Mouse (Mus musculus) neural tube, embryonic 14.5 days (tissue): ENCODE results near the gene Rhot2. TPM values are rescaled to one million over a fixed set of nuclear protein-coding genes. Genes with fewer than 3 reads are reported as not detected.
A peak's percentile ranks its signal among the peaks of the same experiment; 100 is the strongest.

Source experiments
- ATAC-seq: fragments of 200-750 bp; cut with Nextera tagmentation; 2 replicates; pipeline ENCODE4 v1.8.0; 2017; ENCODE audit warnings: low read depth, mild to moderate bottlenecking, moderate TSS enrichment, moderate library complexity
- H3K27ac ChIP-seq: fragments of 300-500 bp; sonication (generic); 2 replicates; pipeline ENCODE4 v1.5.1; 2014; ENCODE audit warnings: low read depth, mild to moderate bottlenecking, control low read depth, low read length, moderate library complexity, mixed read lengths
- H3K27me3 ChIP-seq: fragments of 300-500 bp; sonication (generic); 2 replicates; pipeline ENCODE4 v1.6.1; 2014; ENCODE audit warnings: low read length; ENCODE audit not compliant: control insufficient read depth, insufficient read depth
- H3K36me3 ChIP-seq: fragments of 300-500 bp; sonication (generic); 2 replicates; pipeline ENCODE4 v1.6.1; 2014; ENCODE audit warnings: low read length, mixed read lengths; ENCODE audit not compliant: control insufficient read depth, insufficient read depth
- H3K4me1 ChIP-seq: fragments of 300-500 bp; sonication (generic); 2 replicates; pipeline ENCODE4 v1.6.1; 2014; ENCODE audit warnings: low read length; ENCODE audit not compliant: control insufficient read depth, insufficient read depth
- H3K4me2 ChIP-seq: fragments of 300-500 bp; sonication (generic); 2 replicates; pipeline ENCODE4 v1.6.1; 2014; ENCODE audit warnings: mild to moderate bottlenecking, low read depth, low read length, control low read depth
- H3K4me3 ChIP-seq: fragments of 300-500 bp; sonication (generic); 2 replicates; pipeline ENCODE4 v1.5.1; 2014; ENCODE audit warnings: low read depth, low read length, control low read depth, mixed read lengths
- H3K9ac ChIP-seq: fragments of 300-500 bp; sonication (generic); replicated peaks from 2 replicates; pipeline ENCODE4 v1.6.1; 2014; ENCODE audit warnings: low read depth, mild to moderate bottlenecking, control low read depth, low read length, mixed read lengths
- H3K9me3 ChIP-seq: fragments of 300-500 bp; sonication (generic); 2 replicates; pipeline ENCODE4 v1.6.1; 2016; ENCODE audit warnings: low read length; ENCODE audit not compliant: control insufficient read depth
- WGBS: fragments of 180-500 bp; shearing (Covaris S2); extraction: QIAGEN DNeasy Blood & Tissue Kit; methylation state at CpG from one replicate; pipeline ENCODE4 v1.1.7; 2014; 5-methylcytosine and 5-hydroxymethylcytosine counted together
- polyA plus RNA-seq: library from polyadenylated mRNA; unstranded; fragments of >200 nt; fragmentation: Nextera tagmentation; extraction: Ambion mirVana; gene quantifications from 2 replicates; pipeline ENCODE4 v1.2.1, GENCODE M21; 2014

Gene Rhot2
- polyA plus RNA-seq, 1 experiment from 2014 or later: 10.4 TPM

- ATAC-seq: no peak
- H3K4me1 ChIP-seq: peaks cover 38% of the 10 kb centered on the region
- H3K9ac ChIP-seq: no peak overlapping the region
- no peaks in the 10 kb centered on the region for H3K27me3 ChIP-seq
- 85% methylated on average over 14 of the region's 14 CpGs for WGBS
- H3K36me3 ChIP-seq: peaks cover 28% of the 10 kb centered on the region
- H3K4me3 ChIP-seq: no peak overlapping the region
- H3K4me2 ChIP-seq: no peak overlapping the region
- no peaks in the 10 kb centered on the region for H3K9me3 ChIP-seq
- no peak overlapping the region for H3K27ac ChIP-seq
Measured at GRCm38 (mm10) chr17:25839455-25840235, 5.0 kb downstream of the Rhot2 start.

GRCm38 (mm10) chr17:25838904-25839303 lies 5.7 kb downstream of the Rhot2 start:
- no peak overlapping the region for H3K4me2 ChIP-seq
- 91% methylated on average over 4 of the region's 4 CpGs for WGBS
- no peaks in the 10 kb centered on the region for H3K9me3 ChIP-seq
- H3K36me3 ChIP-seq: peaks cover 28% of the 10 kb centered on the region
- ATAC-seq: no peak
- no peak overlapping the region for H3K4me3 ChIP-seq
- peaks cover 44% of the 10 kb centered on the region for H3K4me1 ChIP-seq
- no peak overlapping the region for H3K27ac ChIP-seq
- no peak overlapping the region for H3K9ac ChIP-seq
- H3K27me3 ChIP-seq: no peaks in the 10 kb centered on the region

- Histone ChIP-seq H3K36me3 (peaks cover 28% of the 10 kb centered on the region), H3K4me3 (0 out of 2 replicates have a peak overlapping the region, but pooled peaks have one; percentile 38)
Measured at GRCm38 (mm10) chr17:25837533-25837932, 7.1 kb downstream of the Rhot2 start.

GRCm38 (mm10) chr17:25837076-25837410 lies 7.6 kb downstream of the Rhot2 start, which contains the start of gene Rhbdl1:
TSS of gene Rhbdl1 (minus strand) at chr17:25837295.
- peak within 1 kb of the TSS; percentile 83 for H3K27ac ChIP-seq
- H3K9me3 ChIP-seq: no peaks in the 10 kb centered on the region
- peak within 1 kb of the TSS; percentile 72 for H3K4me2 ChIP-seq
- peak within 1 kb of the TSS; percentile 73 for H3K9ac ChIP-seq
- peak within 1 kb of the TSS; percentile 38 for H3K4me3 ChIP-seq
- peaks cover 42% of the 10 kb centered on the region for H3K4me1 ChIP-seq
- ATAC-seq: peak; percentile 19; the same call in 1 of the 2 replicates
- peaks cover 26% of the 10 kb centered on the region for H3K36me3 ChIP-seq
- 2% methylated on average over 26 of the region's 29 CpGs for WGBS
- no peaks in the 10 kb centered on the region for H3K27me3 ChIP-seq

More at GRCm38 (mm10) chr17:25837533-25837932, 7.1 kb downstream of the Rhot2 start:
- peak overlapping the region; percentile 72 for H3K4me2 ChIP-seq
- H3K9ac ChIP-seq: no peak overlapping the region
- H3K4me1 ChIP-seq: peaks cover 42% of the 10 kb centered on the region
- H3K27me3 ChIP-seq: no peaks in the 10 kb centered on the region
- no peak for ATAC-seq
- no peaks in the 10 kb centered on the region for H3K9me3 ChIP-seq
- WGBS: 18% methylated on average over 3 of the region's 3 CpGs
- H3K27ac ChIP-seq: peak overlapping the region; percentile 83

- 20% methylated on average over 23 of the region's 23 CpGs for WGBS
- H3K9me3 ChIP-seq: no peaks in the 10 kb centered on the region
- H3K27me3 ChIP-seq: no peaks in the 10 kb centered on the region
- ATAC-seq: no peak
- H3K9ac ChIP-seq: peak overlapping the region; percentile 73
- H3K4me3 ChIP-seq: peak overlapping the region; percentile 38
- H3K36me3 ChIP-seq: peaks cover 22% of the 10 kb centered on the region
- H3K4me2 ChIP-seq: peak overlapping the region; percentile 72
- H3K4me1 ChIP-seq: peaks cover 48% of the 10 kb centered on the region
- H3K27ac ChIP-seq: peak overlapping the region; percentile 83
Measured at GRCm38 (mm10) chr17:25836397-25837075, 8.1 kb downstream of the Rhot2 start.

- WGBS: 94% methylated on average over 16 of the region's 16 CpGs
- Histone ChIP-seq H3K27ac (no peak overlapping the region), H3K4me1 (peaks cover 55% of the 10 kb centered on the region), H3K9ac (peak overlapping the region; percentile 73; the same call in 1 of the 2 replicates), H3K4me2 (peak overlapping the region; percentile 72), H3K36me3 (peaks cover 22% of the 10 kb centered on the region), H3K9me3 (no peaks in the 10 kb centered on the region), H3K27me3 (no peaks in the 10 kb centered on the region), H3K4me3 (0 out of 2 replicates have a peak overlapping the region, but pooled peaks have one; percentile 9)
- ATAC-seq: no peak
Measured at GRCm38 (mm10) chr17:25835816-25836215, 8.8 kb downstream of the Rhot2 start.

- WGBS: 95% methylated on average over 7 of the region's 7 CpGs
- H3K4me2 ChIP-seq: peak overlapping the region; percentile 90
- H3K9ac ChIP-seq: no peak overlapping the region
- H3K27me3 ChIP-seq: no peaks in the 10 kb centered on the region
- peaks cover 59% of the 10 kb centered on the region for H3K4me1 ChIP-seq
- 0 out of 2 replicates have a peak overlapping the region, but pooled peaks have one; percentile 9 for H3K4me3 ChIP-seq
- H3K9me3 ChIP-seq: no peaks in the 10 kb centered on the region
- no peak overlapping the region for H3K27ac ChIP-seq
- ATAC-seq: no peak
- H3K36me3 ChIP-seq: peaks cover 22% of the 10 kb centered on the region
Measured at GRCm38 (mm10) chr17:25835301-25835700, 9.3 kb downstream of the Rhot2 start.

- no peaks in the 10 kb centered on the region for H3K9me3 ChIP-seq
- peaks cover 64% of the 10 kb centered on the region for H3K4me1 ChIP-seq
- H3K27ac ChIP-seq: no peak overlapping the region
- no peaks in the 10 kb centered on the region for H3K27me3 ChIP-seq
- peak overlapping the region; percentile 90 for H3K4me2 ChIP-seq
- 93% methylated on average over 12 of the region's 12 CpGs for WGBS
- H3K9ac ChIP-seq: peak overlapping the region; percentile 76
- H3K4me3 ChIP-seq: peak overlapping the region; percentile 82; the same call in 1 of the 2 replicates
- no peak for ATAC-seq
- peaks cover 20% of the 10 kb centered on the region for H3K36me3 ChIP-seq
Measured at GRCm38 (mm10) chr17:25834595-25835222, 9.9 kb downstream of the Rhot2 start.
